Mouse (Mus musculus): ENCODE results near the gene Rbms3. TPM values are rescaled to one million over a fixed set of nuclear protein-coding genes. Genes with fewer than 3 reads are reported as not detected.

The Rbms3 gene
- total and polyA plus RNA-seq, 2 experiments, result 2.4 to 4.0 TPM

DNA sequence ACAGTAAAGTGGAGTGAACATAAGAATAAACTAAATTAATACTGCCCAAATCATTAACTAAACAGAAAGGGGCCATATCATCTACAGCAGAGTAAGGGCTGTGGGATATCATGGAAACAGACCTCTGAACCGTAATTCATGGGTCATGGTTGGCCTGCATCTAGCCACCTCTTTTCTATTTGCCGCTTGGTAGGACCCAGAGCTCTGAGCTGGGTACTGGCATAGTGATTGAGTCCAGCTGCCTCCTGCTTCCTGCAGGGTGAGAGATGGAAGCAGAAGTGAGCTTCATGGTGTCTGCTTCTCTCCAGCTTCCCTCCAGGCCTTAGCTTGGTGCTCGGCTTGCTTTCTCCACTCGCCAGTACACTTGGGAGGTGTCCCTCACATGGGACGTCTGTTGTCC, 71.2 kb downstream of the Rbms3 start:
- no peak for DNase-seq (ENCODE audit: extremely low read depth, low read depth, low spot score)
- Histone ChIP-seq H3K4me3 (ENCODE audit: insufficient read depth, low read depth, low read length) (no peak overlapping the region), H3K9ac (ENCODE audit: low read depth, low read length) (no peak overlapping the region), H3K27me3 (ENCODE audit: control insufficient read depth, insufficient read depth, low read length) (no peaks in the 10 kb centered on the region), H3K36me3 (ENCODE audit: control insufficient read depth, insufficient read depth, low read length) (no peaks in the 10 kb centered on the region), H3K27ac (replicated peaks; ENCODE audit: insufficient read depth, low read depth, low read length) (no peak overlapping the region), H3K79me2 (ENCODE audit: control insufficient read depth, insufficient read depth, low read length) (no peaks in the 10 kb centered on the region), H3K4me1 (ENCODE audit: control insufficient read depth, insufficient read depth, low read length) (no peaks in the 10 kb centered on the region)
- 94% methylated on average over 5 of the region's 5 CpGs for WGBS
- no peak for TF ChIP-seq POLR2A (IDR thresholded peaks at IDR 0.05; ENCODE audit: extremely low read depth, insufficient read depth, low read length)
- TF ChIP-seq CTCF (IDR thresholded peaks at IDR 0.05; ENCODE audit: low read depth, low read length), result no peak

- TF ChIP-seq CTCF (IDR thresholded peaks at IDR 0.05; ENCODE audit: low read depth, low read length) (no peak), POLR2A (IDR thresholded peaks at IDR 0.05; ENCODE audit: extremely low read depth, insufficient read depth, low read length) (no peak)
- H3K79me2 ChIP-seq (ENCODE audit: control insufficient read depth, insufficient read depth, low read length), result no peaks in the 10 kb centered on the region
- H3K36me3 ChIP-seq (ENCODE audit: control insufficient read depth, insufficient read depth, low read length), result no peaks in the 10 kb centered on the region
- H3K27me3 ChIP-seq (ENCODE audit: control insufficient read depth, insufficient read depth, low read length), result no peaks in the 10 kb centered on the region
- no peak for DNase-seq (ENCODE audit: extremely low read depth, low read depth, low spot score)
- H3K4me3 ChIP-seq (ENCODE audit: insufficient read depth, low read depth, low read length), result no peak overlapping the region
- no peaks in the 10 kb centered on the region for H3K4me1 ChIP-seq (ENCODE audit: control insufficient read depth, insufficient read depth, low read length)
- H3K9ac ChIP-seq (ENCODE audit: low read depth, low read length), result no peak overlapping the region
- no peak overlapping the region for H3K27ac ChIP-seq (replicated peaks; ENCODE audit: insufficient read depth, low read depth, low read length)
These were observed 75.4 kb downstream of the Rbms3 start for GRCm38 (mm10) chr9:117554356-117554755.

DNA sequence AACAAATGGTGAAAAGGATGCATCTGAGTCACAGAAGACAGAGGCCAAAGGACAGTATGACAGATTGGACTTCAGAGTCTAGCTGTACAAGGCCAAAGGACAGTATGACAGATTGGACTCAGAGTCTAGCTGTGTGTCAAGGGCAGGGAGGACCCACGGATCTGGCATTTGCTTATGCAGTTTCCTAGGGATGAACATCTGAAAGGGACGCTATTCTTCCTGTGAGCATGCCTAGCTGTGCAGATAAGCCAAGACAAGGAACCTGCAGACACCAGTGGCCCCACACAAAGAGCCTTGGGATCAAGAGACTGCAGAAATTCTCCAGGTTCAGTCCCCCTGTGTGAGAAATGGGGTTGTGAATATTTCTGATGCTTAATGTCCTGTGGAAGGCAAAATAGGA, 100.4 kb downstream of the Rbms3 start:
- H3K27me3 ChIP-seq (ENCODE audit: control insufficient read depth, insufficient read depth, low read length), result no peaks in the 10 kb centered on the region
- 68% methylated on average over 2 of the region's 2 CpGs for WGBS
- H3K4me3 ChIP-seq (ENCODE audit: insufficient read depth, low read depth, low read length), result no peak overlapping the region
- H3K4me1 ChIP-seq (ENCODE audit: control insufficient read depth, insufficient read depth, low read length), result no peaks in the 10 kb centered on the region
- DNase-seq (ENCODE audit: extremely low read depth, low read depth, low spot score), result no peak
- H3K9ac ChIP-seq (ENCODE audit: low read depth, low read length), result no peak overlapping the region
- H3K36me3 ChIP-seq (ENCODE audit: control insufficient read depth, insufficient read depth, low read length), result no peaks in the 10 kb centered on the region
- no peak overlapping the region for H3K27ac ChIP-seq (replicated peaks; ENCODE audit: insufficient read depth, low read depth, low read length)
- H3K79me2 ChIP-seq (ENCODE audit: control insufficient read depth, insufficient read depth, low read length), result no peaks in the 10 kb centered on the region
- no peak for TF ChIP-seq POLR2A (IDR thresholded peaks at IDR 0.05; ENCODE audit: extremely low read depth, insufficient read depth, low read length)
- no peak for TF ChIP-seq CTCF (IDR thresholded peaks at IDR 0.05; ENCODE audit: low read depth, low read length)

GRCm38 (mm10) chr9:117508941-117509340, 120.8 kb downstream of the Rbms3 start:
- H3K9ac ChIP-seq (ENCODE audit: low read depth, low read length), result no peak overlapping the region
- no peaks in the 10 kb centered on the region for H3K79me2 ChIP-seq (ENCODE audit: control insufficient read depth, insufficient read depth, low read length)
- no peak overlapping the region for H3K4me3 ChIP-seq (ENCODE audit: insufficient read depth, low read depth, low read length)
- H3K4me1 ChIP-seq (ENCODE audit: control insufficient read depth, insufficient read depth, low read length), result no peaks in the 10 kb centered on the region
- 88% methylated on average over 11 of the region's 11 CpGs for WGBS
- H3K27me3 ChIP-seq (ENCODE audit: control insufficient read depth, insufficient read depth, low read length), result no peaks in the 10 kb centered on the region
- no peak for TF ChIP-seq POLR2A (IDR thresholded peaks at IDR 0.05; ENCODE audit: extremely low read depth, insufficient read depth, low read length)
- TF ChIP-seq CTCF (IDR thresholded peaks at IDR 0.05; ENCODE audit: low read depth, low read length), result no peak
- no peaks in the 10 kb centered on the region for H3K36me3 ChIP-seq (ENCODE audit: control insufficient read depth, insufficient read depth, low read length)
- no peak overlapping the region for H3K27ac ChIP-seq (replicated peaks; ENCODE audit: insufficient read depth, low read depth, low read length)
- no peak for DNase-seq (ENCODE audit: extremely low read depth, low read depth, low spot score)

DNA sequence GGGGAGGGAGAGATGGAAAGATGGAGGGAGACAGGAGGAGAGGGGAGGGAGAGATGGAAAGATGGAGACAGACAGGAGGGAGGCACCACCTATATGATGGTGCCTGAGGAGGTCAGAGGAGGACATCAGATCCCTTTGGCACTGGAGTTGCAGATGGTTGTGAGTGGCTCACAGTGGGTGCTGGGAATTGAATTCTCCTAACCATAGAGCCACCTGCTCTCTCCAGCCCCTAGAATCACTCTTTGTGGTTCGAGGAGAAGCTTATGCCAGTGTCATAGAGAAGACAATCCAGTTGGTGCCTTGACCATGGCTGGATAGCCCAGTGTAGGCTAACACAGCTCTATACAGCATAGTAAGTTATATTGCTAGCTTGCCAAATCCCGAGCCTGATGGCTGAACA, 137.8 kb downstream of the Rbms3 start:
- Histone ChIP-seq H3K27me3 (ENCODE audit: control insufficient read depth, insufficient read depth, low read length) (no peaks in the 10 kb centered on the region), H3K36me3 (ENCODE audit: control insufficient read depth, insufficient read depth, low read length) (no peaks in the 10 kb centered on the region), H3K4me1 (ENCODE audit: control insufficient read depth, insufficient read depth, low read length) (no peaks in the 10 kb centered on the region), H3K9ac (ENCODE audit: low read depth, low read length) (no peak overlapping the region), H3K79me2 (ENCODE audit: control insufficient read depth, insufficient read depth, low read length) (no peaks in the 10 kb centered on the region), H3K4me3 (ENCODE audit: insufficient read depth, low read depth, low read length) (no peak overlapping the region), H3K27ac (replicated peaks; ENCODE audit: insufficient read depth, low read depth, low read length) (no peak overlapping the region)
- TF ChIP-seq POLR2A (IDR thresholded peaks at IDR 0.05; ENCODE audit: extremely low read depth, insufficient read depth, low read length), result no peak
- no peak for TF ChIP-seq CTCF (IDR thresholded peaks at IDR 0.05; ENCODE audit: low read depth, low read length)
- DNase-seq (ENCODE audit: extremely low read depth, low read depth, low spot score), result no peak
- 58% methylated on average over 2 of the region's 2 CpGs for WGBS

DNA sequence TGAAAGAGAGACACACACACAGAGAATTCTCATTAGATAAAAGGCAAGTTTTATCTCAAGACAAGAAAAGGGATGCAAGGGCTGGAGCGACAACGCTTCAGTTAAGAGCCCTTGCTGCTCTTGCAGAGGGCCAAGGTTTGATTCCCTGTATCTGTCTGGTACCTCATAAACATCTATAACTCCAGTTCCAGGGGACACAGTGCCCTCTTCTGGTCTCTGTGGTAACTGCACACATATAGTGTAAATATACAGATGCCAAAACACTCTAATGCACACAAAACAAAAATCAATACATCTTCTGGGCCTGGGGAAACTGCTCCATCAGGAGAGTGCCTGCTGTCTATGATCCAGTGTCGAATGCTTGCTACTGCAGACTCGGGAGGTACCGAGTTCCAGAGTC, 145.3 kb downstream of the Rbms3 start:
- no peak overlapping the region for H3K4me3 ChIP-seq (ENCODE audit: insufficient read depth, low read depth, low read length)
- no peaks in the 10 kb centered on the region for H3K4me1 ChIP-seq (ENCODE audit: control insufficient read depth, insufficient read depth, low read length)
- no peak overlapping the region for H3K9ac ChIP-seq (ENCODE audit: low read depth, low read length)
- H3K79me2 ChIP-seq (ENCODE audit: control insufficient read depth, insufficient read depth, low read length), result no peaks in the 10 kb centered on the region
- DNase-seq (ENCODE audit: extremely low read depth, low read depth, low spot score), result no peak
- H3K27me3 ChIP-seq (ENCODE audit: control insufficient read depth, insufficient read depth, low read length), result no peaks in the 10 kb centered on the region
- 92% methylated on average over 5 of the region's 5 CpGs for WGBS
- TF ChIP-seq CTCF (IDR thresholded peaks at IDR 0.05; ENCODE audit: low read depth, low read length) (no peak), POLR2A (IDR thresholded peaks at IDR 0.05; ENCODE audit: extremely low read depth, insufficient read depth, low read length) (no peak)
- H3K27ac ChIP-seq (replicated peaks; ENCODE audit: insufficient read depth, low read depth, low read length), result no peak overlapping the region
- no peaks in the 10 kb centered on the region for H3K36me3 ChIP-seq (ENCODE audit: control insufficient read depth, insufficient read depth, low read length)

Data from liver, adult 2 months (tissue).